Mouse (Mus musculus) mouse trophoblast stem cell (cell line): ENCODE measurements around the gene Mtmr10.

Experiments used
- in situ Hi-C, 2 experiments: fragments of 300-500 bp; cut with MseI, MboI; formaldehyde crosslinking; loops; 2 replicates in 1 of 2; 3 replicates in 1 of 2; pipeline ENCODE4 v1.15.1; 2025

Gene Mtmr10

DNA sequence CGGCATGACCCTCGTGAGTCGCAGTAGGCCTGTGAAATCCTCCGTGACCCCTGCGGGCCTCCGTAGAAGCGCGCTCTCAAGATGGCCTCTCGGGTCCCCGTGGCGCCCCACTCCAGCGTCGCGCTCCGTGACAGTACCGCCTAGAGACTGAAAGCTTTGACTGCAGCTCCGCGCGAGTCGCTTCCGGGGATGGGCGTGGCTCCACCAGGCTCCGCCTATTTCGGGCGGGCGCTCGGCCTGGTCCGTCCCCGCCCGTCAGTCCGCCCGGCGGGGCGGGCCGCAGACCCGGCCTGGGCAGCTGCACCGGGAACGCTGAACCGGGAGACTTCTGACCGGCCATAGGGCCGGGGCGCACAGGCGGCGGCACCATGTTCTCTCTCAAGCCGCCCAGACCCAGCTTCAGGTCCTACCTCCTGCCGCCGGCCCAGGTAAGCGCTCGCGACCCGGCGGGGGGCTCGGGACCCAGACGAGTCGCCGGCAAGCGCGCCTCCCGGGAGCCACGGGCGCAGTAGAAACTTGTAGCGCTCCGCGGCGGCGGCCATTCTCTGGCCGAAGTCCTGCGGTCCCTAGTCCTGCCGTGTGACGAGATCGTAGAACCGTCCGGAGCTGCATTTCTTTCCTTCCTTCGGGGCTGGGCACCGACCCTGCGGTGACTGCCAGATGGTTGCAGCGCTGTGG is at the start of gene Mtmr10:
Gene Mtmr10, plus strand, starts transcription at position 240 of the 678 bp plus-strand sequence.
- in situ Hi-C loops: no loop called here

DNA sequence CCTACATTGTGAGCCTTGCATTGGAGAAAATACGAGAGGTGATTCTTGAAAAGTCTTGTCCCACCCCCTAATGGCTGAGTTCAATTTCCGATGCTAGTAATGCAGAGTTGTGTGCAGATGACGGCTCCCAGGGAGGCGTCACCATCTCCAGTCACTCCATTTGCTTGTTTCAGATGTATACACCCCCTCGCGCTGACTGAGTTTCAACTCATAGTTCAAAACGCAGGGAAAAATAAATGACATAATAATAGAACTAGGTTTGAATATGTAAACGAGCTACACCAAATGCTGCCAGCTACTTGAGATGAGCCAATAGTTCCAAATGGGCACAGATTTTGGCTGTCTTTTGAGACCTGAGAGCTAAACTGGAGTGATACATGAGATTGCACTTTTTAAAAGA is 49.7 kb upstream of the Mtmr10 start:
- in situ Hi-C loops: no loop called here

DNA sequence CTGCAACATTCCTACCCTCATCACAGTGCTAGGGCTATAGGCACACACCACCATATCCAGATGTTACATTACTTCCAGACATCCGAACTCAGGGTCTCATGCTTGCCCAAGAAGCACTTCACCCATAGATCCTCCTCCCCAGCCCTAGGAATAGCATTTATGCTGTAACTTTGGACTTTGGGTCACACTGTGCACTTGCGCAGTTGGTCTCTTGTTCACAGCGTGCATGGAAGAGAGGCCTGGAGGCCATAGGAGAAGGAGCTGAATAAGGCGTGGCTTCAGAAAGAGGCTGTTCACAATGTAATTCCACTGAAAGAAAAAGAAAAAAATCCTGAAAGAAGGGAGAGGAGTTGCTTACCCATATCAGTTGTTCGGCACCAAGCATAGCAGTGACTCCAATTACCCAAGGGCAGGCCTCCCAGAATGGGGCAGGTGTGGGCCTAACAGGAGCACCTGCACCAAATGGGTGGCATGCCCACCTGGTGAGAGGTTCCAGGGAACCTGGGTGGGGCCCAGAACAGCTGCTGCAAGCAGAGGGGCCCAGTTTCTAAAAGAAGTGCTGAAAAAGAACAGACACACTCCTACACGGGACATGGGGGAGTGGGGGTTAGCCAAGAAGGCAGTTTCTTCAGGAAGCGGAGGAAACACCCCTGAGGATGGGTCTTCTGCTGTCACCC is 48.9 kb upstream of the Mtmr10 start:
- in situ Hi-C loops: no loop called here

DNA sequence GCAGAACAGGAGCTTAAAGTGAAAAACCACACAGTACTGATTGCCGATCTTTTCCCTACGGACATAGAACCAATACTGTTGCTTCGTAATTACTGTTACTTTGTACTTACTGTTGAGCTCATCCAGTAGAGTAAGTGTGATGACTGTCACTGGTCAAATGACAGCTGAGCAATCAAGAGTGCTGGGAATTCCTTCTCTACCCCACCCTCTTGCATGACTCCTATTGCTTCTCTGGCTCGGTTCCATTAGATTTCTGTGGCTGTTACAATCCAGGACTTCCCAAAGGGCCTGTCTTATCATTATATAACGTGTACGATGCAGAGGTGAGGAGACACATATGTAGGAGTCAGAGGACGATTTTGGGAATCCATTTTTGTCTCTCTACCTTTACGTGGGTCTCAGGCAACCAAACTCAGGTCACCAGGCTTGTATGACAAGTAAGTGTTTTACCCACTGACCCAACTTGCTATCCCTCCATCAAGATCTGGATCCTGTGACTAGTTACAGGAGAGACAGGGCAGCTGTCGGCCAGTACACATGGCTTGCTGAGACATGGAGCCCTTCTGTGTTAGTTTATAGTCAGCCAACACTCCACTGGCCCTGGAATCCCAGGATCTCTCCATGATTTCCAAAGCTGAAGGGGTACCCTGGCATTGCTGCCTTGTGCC is 48.2 kb upstream of the Mtmr10 start:
- in situ Hi-C loops: no loop called here

DNA sequence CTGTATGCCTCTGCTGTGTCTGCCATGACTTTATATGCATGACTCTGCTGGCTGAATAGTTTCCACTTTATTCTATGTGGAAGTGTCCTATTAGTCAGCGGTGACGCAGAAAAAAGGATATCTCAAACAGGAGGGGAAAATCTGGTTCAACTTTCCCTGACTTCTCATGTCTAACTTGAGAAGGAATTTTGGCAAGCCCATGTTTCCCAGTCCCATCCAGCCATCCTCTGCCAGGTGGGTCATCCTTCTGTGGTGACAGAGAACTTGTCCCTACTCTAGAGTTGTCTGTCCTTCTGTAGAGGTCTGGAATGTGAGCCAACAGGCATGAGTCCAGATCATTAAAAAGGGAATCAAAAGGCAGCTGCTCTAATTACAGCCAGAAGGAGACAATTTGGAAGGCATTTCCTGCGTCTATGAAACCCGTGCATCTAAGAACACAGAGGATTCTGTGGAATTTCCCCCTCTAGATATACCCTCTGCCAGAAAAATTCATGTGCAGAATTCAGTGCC is 47.6 kb upstream of the Mtmr10 start:
- in situ Hi-C loops: no loop called here

DNA sequence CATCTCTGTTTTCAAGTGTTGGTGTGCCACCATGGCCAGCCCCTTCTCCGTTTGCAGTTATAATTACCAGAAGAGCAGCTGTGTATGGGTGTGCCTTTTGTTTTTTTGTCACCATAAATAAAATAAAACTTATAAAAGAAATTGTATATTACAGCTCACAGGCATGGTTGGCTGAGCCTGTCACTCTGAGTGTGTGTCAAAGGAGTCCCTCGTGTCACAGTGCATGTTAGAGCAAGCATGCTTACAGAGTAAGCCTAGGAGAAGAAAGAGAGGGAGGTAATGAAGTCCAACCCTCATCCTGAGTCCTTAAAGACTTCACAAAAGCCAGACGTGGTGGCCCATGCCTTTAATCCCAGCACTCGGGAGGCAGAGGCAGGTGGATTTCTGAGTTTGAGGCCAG is 45.0 kb upstream of the Mtmr10 start:
- in situ Hi-C loops: no loop called here

DNA sequence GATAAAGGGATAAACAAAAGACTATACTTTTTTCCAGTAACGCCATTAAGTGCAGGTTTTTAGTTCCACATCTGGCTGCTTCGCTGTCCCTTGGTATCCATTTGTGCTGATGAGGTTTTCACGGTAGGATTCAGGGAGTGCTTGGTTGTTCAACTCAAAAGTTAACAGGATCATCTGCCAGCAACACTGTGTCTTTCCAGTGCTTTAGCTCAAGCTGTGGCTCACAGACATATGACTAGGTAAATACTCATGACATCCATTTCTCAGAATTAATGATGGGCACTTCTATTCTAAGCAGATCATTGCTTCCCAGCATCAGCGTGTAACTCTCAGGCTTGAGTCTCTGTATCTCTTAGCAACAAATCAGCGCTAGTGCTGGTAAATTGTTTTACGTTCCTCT is 43.1 kb upstream of the Mtmr10 start:
- in situ Hi-C loops: no loop called here

DNA sequence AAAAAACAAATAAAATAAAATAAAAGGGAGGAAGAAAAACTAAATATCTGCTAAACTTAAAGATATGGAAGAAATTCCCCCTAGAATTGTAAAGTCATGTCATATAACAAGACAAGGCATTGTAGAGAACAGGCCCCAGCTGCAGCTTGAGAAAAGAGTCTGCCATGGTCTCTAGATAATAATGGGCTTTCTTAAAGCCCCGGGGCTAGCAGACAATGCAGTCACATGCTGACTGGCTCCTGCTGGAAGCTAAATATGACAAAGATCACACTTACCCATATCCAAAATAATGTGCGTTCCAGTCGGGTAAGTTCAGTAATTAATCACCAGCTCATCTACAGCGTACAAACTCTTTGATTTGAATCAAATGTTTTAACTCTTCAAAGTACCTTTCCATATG is 40.7 kb upstream of the Mtmr10 start:
- in situ Hi-C loops: no loop called here

DNA sequence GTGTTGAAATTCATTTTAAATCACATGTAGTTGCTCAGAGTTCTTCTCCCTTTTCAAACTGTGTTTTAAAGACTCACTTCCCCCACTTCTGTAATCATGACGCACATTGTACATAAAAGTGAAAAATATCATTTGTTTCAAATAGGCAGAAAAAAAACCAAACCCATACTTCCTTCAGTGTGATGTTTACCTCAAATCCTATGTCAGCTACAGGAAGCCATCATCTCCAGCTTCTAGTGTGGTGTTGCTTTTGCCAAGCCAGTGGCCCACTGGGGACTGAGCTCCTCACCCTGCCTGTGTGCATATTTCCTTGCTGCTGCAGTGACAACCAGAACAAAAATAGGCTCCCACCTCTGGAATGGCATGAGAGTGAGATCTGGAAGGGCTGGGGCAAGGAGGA is 39.1 kb upstream of the Mtmr10 start:
- in situ Hi-C loops: no loop called here

DNA sequence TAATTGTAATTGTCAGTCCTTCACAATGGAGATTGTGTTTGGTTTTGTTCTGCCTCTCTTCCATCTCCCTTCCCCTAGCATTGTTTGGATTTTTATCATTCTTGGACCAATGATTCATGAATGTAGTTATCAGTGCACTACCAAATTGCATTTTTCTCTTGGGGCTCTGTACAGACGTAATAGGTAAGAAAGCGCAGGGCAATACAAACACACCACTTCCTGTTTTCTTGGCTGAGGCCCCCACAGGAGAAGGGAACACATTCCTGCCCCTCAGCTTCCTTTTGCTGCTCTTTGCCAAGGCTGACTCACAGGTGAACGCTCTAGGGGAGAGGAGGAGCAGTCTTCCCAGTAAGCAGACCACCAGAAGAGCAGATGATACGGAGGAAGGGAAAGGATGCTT is 37.7 kb upstream of the Mtmr10 start:
- in situ Hi-C loops: no loop called here

DNA sequence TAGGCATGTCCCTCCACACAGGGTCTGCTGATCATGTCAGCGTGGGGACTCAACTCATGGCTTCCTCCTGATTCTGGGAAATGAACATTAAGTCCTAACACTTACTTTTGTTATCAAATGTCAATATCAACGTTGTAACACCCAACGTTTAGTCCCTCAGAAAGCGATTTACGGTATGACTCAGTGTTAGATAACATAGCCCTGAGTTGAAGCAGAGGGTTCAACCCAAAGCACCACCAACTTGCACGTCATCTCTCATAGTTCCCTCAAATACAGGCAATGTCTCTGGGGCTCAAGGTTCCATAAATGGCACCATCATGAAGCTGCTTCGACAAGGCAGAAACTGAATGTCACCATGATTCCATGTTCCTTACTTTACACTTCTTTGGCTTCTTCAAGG is 37.0 kb upstream of the Mtmr10 start:
- in situ Hi-C loops: no loop called here

DNA sequence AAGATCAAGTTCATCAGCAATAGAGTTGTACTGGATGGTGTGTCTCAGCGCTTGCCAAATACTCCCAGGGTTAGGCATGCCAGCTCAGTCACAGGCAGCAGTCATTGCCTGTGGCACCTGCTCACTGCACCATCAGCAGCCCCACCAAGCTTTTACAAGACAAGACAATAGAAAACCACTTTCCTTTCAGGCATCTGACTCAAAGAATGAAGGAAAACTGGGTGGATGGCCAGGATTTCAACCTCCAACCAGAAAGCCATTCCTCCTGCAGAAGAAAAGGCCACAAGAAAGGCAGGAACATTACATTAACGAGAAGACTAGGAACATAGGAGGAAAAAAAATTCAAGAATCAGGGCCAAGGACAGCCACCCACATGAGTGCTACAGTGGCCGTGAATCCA is 33.7 kb upstream of the Mtmr10 start:
- in situ Hi-C loops: no loop called here

DNA sequence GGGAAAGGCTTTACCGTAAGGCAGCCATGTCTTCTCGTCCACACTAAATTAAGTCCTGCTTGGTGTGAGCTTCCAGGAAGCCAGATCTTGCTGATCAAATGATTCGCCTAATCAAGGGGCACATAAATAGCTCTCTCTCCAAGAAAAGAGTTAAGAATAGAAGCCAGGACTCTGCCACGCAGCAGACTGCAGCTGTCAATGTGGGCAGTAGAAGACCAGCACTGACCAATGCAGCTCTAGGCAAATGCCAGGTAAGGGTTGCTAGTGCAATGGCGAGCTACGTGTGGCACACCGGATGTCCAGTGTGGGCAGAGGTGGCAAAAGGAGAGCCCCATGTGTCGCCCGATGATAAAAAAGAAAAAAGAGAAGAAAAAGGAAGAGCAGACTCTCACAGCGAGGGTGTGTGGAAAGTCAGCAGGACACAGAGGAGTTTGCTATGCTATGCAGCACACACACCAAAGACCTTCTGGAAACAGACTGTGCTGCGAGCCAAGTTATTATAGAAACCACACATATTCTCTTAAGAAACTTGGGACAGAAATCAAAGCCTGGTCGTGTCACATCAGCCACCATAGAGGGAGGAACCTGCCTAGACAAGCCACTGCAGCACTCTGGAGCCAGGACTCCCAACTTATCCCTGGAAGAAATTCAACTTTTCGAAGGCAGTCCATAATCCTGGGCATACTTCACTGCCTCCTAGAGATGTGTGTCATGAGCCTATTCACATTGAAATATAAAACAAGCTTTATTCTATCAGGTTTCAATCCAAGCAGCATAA is 21.8 kb upstream of the Mtmr10 start:
- in situ Hi-C loops: no loop called here

DNA sequence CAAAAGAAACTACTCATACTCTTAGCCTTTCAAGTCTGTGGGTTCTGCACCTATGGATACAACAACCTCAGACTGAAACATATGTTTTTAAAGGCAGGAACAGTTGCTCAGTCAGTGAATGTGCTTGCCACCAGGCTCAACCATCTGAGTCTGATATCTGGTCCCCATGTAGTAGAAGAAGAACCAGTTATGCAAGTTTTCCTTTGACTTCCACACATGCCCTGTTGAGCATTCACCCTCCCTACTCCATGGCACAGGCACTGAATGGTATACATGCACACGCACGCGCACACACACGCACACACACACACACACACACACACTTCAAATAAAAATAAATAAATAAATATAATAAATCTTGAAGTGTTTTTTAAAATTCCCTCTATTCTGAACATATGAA is 20.9 kb upstream of the Mtmr10 start:
- in situ Hi-C loops: no loop called here

DNA sequence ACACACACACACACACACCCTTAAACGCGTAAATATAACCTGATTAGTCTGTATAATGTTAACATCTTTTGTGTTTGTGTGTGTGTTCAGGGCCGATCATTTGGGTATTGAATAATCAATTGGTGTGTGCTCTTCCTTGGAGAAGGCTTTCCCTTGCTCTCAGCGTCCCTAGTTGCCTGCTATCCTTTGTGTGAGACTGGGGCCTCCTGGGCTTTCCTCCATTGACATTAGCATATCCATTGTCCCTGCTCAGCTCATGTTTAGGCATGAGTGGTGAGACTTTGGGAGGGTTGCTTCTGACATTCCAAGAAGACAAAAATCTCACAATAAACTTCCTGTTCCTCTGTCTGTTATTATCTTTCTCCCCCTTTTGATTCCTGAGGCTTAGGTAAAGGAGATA is 15.5 kb upstream of the Mtmr10 start:
- in situ Hi-C loops: no loop called here

DNA sequence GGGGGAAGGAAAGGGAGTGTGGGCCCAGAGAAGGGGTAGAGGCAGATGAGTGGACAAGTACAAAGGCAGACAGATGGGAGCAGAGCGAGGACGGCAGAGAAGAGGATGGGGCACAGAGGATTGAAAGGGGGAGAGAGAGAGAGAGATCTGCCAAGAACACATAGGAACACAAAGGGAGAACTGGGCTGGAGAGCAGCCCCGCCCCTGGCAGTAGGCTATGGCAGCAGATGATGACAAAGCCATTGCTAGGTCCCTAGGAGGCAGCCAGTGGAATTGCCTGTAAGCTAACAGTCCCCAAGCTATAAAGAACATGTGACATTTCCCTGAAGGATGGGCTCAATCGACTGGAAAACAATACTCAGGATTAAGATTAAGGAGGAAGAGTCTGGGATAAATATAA is 11.9 kb upstream of the Mtmr10 start:
- in situ Hi-C loops: no loop called here

DNA sequence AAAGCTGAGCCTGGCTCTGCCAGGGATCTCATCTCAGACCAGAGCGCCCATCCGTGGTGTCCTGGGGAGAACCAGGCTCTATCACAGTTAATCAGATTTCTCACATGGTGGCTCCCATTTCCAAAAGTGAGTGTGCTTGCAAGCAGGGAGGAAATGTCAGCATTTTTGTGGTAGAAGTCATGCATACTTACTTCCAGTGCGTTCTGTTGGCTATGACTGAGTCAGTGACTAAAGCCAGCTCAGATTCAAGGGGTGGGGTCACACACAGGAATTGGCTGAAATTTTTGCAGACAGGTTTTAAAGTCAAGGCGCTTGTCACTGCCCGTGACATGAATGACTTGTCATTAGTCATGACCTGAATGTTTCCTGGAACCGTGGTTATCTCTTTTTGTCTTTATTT is 10.5 kb upstream of the Mtmr10 start:
- in situ Hi-C loops: no loop called here

DNA sequence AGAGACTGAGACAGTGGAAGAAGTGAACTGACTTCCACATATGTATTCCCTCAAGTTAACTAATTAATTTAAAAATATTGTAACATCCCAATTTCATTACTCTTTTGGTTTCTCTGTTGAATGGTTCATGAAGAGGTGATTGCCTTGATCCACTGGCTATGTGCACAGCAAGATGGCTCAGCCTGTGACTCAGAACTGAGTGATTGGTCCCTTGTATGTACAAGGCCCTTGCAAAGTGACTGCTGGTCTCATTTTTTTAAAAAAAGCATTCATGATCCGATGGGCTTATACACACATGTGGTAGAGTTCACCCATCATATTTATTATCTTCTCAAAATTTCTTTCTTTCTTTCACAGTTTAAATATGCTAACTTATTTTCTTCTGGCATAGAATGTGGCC is 8.9 kb upstream of the Mtmr10 start:
- in situ Hi-C loops: no loop called here

DNA sequence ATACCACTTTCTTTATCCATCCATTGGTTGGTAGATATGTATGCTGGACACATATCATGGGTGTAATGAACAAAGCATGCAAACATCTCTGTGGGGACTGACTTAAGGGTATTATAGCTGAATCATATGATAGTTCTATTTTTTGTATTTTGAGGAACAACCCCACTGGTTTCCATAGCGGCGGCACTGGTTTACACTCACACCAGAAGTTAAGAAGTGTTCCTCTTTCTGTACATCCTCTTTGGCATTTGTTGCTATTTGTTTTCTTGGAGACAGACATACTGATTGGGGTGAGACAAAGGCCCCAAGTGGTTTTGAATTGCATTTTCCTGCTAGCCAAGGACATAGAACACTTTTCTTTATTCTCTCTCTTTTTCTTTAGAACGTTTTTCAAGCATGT is 7.9 kb upstream of the Mtmr10 start:
- in situ Hi-C loops: no loop called here

DNA sequence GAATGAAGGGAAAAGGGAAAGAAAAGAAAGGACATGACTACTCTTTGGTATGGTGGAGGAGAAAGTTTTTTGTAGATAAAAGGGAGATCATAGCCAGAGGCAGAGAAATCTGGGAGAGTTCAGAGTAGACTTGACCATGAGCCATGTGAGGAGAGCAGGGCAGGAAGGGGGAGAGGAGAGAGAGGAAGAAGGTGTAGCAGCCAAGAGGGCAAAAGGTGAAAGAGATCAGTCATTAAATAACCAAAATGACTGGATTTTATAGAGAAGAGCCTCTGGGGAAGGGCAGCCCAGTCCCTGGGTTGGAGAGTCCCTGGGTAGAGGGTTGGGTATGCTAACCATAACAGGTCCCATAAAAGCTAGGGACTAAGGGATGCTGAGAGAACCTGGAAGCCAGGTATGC is 887 bp upstream of the Mtmr10 start:
- in situ Hi-C loops: no loop called here

DNA sequence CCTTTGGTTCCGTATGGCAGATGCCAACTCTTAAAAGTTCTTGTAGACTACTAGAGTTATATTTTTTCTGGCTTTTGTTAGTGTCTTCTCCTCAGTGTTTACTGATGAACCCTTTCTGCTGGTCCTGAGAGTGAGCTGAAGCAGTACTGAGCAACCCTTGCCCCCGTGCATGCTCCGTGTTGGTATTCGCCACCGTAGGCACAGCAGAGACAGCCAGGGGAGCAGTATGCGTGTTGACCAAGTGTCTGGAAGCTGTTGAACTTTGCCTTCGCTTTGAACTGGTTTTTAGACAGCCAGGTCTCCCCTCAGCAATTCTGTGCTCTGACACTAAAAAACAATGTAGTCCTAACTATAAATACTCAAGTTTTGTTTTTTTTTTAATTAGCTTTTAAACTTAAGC is 2.0 kb downstream of the Mtmr10 start:
- in situ Hi-C loops: no loop called here

DNA sequence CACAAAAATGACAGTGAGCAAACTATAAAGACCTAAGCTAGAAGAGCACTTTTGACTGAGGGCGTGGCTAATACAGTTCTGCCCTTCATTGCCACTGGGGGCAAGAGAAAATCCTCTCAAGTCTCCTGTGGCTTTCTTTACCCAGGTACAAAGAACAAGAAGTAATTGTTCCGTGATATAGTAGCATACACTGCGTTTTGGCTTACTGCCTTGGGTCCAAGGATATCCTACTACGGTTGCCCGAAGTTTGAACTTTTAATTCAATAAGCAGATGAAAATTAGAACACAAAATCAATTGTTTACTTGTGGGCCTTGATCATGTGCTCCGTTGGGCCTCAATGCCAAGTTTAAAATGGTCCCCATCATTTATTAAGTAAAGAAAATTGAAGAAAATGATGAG is 3.0 kb downstream of the Mtmr10 start:
- in situ Hi-C loops: no loop called here
